Mouse (Mus musculus): ENCODE measurements at regions not wholly inside any gene's neighbourhood (a gene's known extent, or its start where the extent isn't known, plus 50 kb on each side); places are given as distances from the start of the nearest gene placed in this dataset.

- ATAC-seq (ENCODE audit: extremely low read depth, insufficient number of reproducible peaks, low FRiP score, poor library complexity, severe bottlenecking) = no peak
- Histone ChIP-seq H3K4me3 (ENCODE audit: low read depth, low read length) (no peak overlapping the region), H3K36me3 (replicated peaks) (no peaks in the 10 kb centered on the region), H3K4me1 (ENCODE audit: insufficient read depth, low read depth, low read length) (no peaks in the 10 kb centered on the region), H3K27me3 (ENCODE audit: insufficient read depth, low read length) (no peaks in the 10 kb centered on the region), H3K9me3 (replicated peaks) (no peaks in the 10 kb centered on the region)
- TF ChIP-seq TAL1 (conservative IDR thresholded peaks at IDR 0.05; ENCODE audit: low read depth, low read length) (no peak), POLR2AphosphoS5 (IDR thresholded peaks at IDR 0.05; ENCODE audit: insufficient replicate concordance, low read depth, low read length) (no peak), GATA2 (IDR thresholded peaks at IDR 0.05; ENCODE audit: borderline replicate concordance, low read depth, low read length) (no peak), CTCF (IDR thresholded peaks at IDR 0.05; ENCODE audit: low read depth, low read length) (no peak), GATA1 (IDR thresholded peaks at IDR 0.05; ENCODE audit: borderline replicate concordance, low read length) (no peak)
- no peak for DNase-seq (ENCODE audit: low spot score)
These were observed 125.5 kb upstream of the Prdm1 start for GRCm38 (mm10) chr10:44653761-44654160.

DNA sequence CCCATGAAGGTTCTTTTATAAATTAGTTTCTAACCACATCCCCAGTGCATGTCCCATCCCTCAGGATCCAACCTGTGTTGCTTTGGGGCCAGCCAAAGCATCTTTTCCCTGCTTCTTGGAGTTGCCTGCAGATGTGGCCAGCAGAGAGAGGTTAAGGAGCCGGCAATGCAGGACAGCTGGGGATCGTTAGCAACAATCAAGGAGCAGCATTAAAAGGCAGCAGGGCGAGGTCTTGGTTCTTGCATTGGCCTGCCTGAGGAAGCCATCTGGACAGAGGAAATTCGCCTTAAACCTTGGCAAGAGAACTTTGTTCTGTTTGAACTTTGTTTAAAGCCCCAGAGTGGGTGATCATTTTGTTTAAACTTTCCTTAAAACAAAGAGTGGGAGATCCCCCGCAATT is 118.7 kb upstream of the Prdm1 start:
- no peak for TF ChIP-seq GATA2 (IDR thresholded peaks at IDR 0.05; ENCODE audit: borderline replicate concordance, low read depth, low read length)
- TF ChIP-seq GATA1 (IDR thresholded peaks at IDR 0.05; ENCODE audit: borderline replicate concordance, low read length) = no peak
- no peak for TF ChIP-seq CTCF (IDR thresholded peaks at IDR 0.05; ENCODE audit: low read depth, low read length)
- TF ChIP-seq POLR2AphosphoS5 (IDR thresholded peaks at IDR 0.05; ENCODE audit: insufficient replicate concordance, low read depth, low read length) = no peak
- TF ChIP-seq TAL1 (conservative IDR thresholded peaks at IDR 0.05; ENCODE audit: low read depth, low read length) = no peak
- no peak for DNase-seq (ENCODE audit: low spot score)
- Histone ChIP-seq H3K9me3 (replicated peaks) (no peaks in the 10 kb centered on the region), H3K4me1 (ENCODE audit: insufficient read depth, low read depth, low read length) (no peaks in the 10 kb centered on the region), H3K4me3 (ENCODE audit: low read depth, low read length) (no peak overlapping the region), H3K36me3 (replicated peaks) (no peaks in the 10 kb centered on the region), H3K27me3 (ENCODE audit: insufficient read depth, low read length) (no peaks in the 10 kb centered on the region)
- no peak for ATAC-seq (ENCODE audit: extremely low read depth, insufficient number of reproducible peaks, low FRiP score, poor library complexity, severe bottlenecking)

- Histone ChIP-seq H3K4me3 (ENCODE audit: low read depth, low read length) (no peak overlapping the region), H3K27me3 (ENCODE audit: insufficient read depth, low read length) (no peaks in the 10 kb centered on the region), H3K4me1 (ENCODE audit: insufficient read depth, low read depth, low read length) (no peaks in the 10 kb centered on the region), H3K9me3 (replicated peaks) (no peaks in the 10 kb centered on the region), H3K36me3 (replicated peaks) (no peaks in the 10 kb centered on the region)
- ATAC-seq (ENCODE audit: extremely low read depth, insufficient number of reproducible peaks, low FRiP score, poor library complexity, severe bottlenecking) (no peak), DNase-seq (ENCODE audit: low spot score) (no peak)
- TF ChIP-seq GATA2 (IDR thresholded peaks at IDR 0.05; ENCODE audit: borderline replicate concordance, low read depth, low read length) = no peak
- no peak for TF ChIP-seq POLR2AphosphoS5 (IDR thresholded peaks at IDR 0.05; ENCODE audit: insufficient replicate concordance, low read depth, low read length)
- no peak for TF ChIP-seq CTCF (IDR thresholded peaks at IDR 0.05; ENCODE audit: low read depth, low read length)
- TF ChIP-seq TAL1 (conservative IDR thresholded peaks at IDR 0.05; ENCODE audit: low read depth, low read length) = no peak
- no peak for TF ChIP-seq GATA1 (IDR thresholded peaks at IDR 0.05; ENCODE audit: borderline replicate concordance, low read length)
These were observed 118.3 kb upstream of the Prdm1 start for GRCm38 (mm10) chr10:44646615-44647014.

DNA sequence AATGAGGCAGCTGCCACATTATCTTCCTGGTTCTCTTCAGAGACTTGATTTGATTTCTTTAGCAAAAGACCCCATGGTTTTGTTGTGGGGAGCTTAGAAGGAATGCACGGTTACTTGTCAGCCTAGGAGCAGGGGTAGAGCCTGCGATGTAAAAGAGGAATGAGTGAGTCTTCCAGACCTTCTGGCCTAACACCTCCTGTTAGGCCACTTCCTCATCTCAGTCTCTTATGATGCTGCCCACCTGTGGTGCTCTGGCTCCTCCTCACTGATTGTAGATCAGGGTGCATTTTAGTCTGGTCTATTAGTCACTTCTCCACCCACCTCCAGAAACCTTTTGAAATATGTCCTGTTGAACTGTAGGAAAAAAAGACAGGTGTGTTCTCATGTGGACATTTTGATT is 113.3 kb upstream of the Prdm1 start:
- no peaks in the 10 kb centered on the region for H3K36me3 ChIP-seq (replicated peaks)
- peaks cover 10% of the 10 kb centered on the region for H3K4me1 ChIP-seq (ENCODE audit: insufficient read depth, low read depth, low read length)
- H3K9me3 ChIP-seq (replicated peaks) = no peaks in the 10 kb centered on the region
- no peaks in the 10 kb centered on the region for H3K27me3 ChIP-seq (ENCODE audit: insufficient read depth, low read length)
- H3K4me3 ChIP-seq (ENCODE audit: low read depth, low read length) = no peak overlapping the region
- TF ChIP-seq GATA2 (IDR thresholded peaks at IDR 0.05; ENCODE audit: borderline replicate concordance, low read depth, low read length) (no peak), CTCF (IDR thresholded peaks at IDR 0.05; ENCODE audit: low read depth, low read length) (no peak), TAL1 (conservative IDR thresholded peaks at IDR 0.05; ENCODE audit: low read depth, low read length) (no peak), POLR2AphosphoS5 (IDR thresholded peaks at IDR 0.05; ENCODE audit: insufficient replicate concordance, low read depth, low read length) (no peak), GATA1 (IDR thresholded peaks at IDR 0.05; ENCODE audit: borderline replicate concordance, low read length) (no peak)
- ATAC-seq (ENCODE audit: extremely low read depth, insufficient number of reproducible peaks, low FRiP score, poor library complexity, severe bottlenecking) (no peak), DNase-seq (ENCODE audit: low spot score) (no peak)

DNA sequence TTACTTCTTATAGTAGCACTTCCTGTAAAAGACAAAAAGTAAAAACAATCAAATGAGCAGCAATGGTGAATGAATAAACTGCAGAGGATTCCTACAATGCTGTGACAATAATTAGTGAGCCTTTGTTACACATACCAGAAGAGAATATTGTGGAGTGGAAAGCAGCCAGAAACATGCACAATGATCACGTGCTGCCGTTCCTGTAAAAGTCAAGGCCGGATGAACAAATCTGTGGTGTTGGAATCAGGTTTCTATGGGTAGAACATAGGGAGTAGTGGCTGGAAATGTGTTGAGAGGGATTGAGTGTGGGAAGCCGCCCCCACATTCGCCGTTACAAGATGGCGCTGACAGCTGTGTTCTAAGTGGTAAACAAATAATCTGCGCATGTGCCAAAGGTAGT is 112.3 kb upstream of the Prdm1 start:
- peaks cover 19% of the 10 kb centered on the region for H3K4me1 ChIP-seq (ENCODE audit: insufficient read depth, low read depth, low read length)
- no peaks in the 10 kb centered on the region for H3K9me3 ChIP-seq (replicated peaks)
- TF ChIP-seq POLR2AphosphoS5 (IDR thresholded peaks at IDR 0.05; ENCODE audit: insufficient replicate concordance, low read depth, low read length) (no peak), CTCF (IDR thresholded peaks at IDR 0.05; ENCODE audit: low read depth, low read length) (no peak), GATA1 (IDR thresholded peaks at IDR 0.05; ENCODE audit: borderline replicate concordance, low read length) (no peak), GATA2 (IDR thresholded peaks at IDR 0.05; ENCODE audit: borderline replicate concordance, low read depth, low read length) (no peak), TAL1 (conservative IDR thresholded peaks at IDR 0.05; ENCODE audit: low read depth, low read length) (no peak)
- no peak for ATAC-seq (ENCODE audit: extremely low read depth, insufficient number of reproducible peaks, low FRiP score, poor library complexity, severe bottlenecking)
- H3K4me3 ChIP-seq (ENCODE audit: low read depth, low read length) = no peak overlapping the region
- H3K27me3 ChIP-seq (ENCODE audit: insufficient read depth, low read length) = no peaks in the 10 kb centered on the region
- no peaks in the 10 kb centered on the region for H3K36me3 ChIP-seq (replicated peaks)
- DNase-seq (ENCODE audit: low spot score) = no peak

GRCm38 (mm10) chr10:44638678-44639077 is 110.4 kb upstream of the Prdm1 start:
- DNase-seq (ENCODE audit: low spot score) = no peak
- no peaks in the 10 kb centered on the region for H3K36me3 ChIP-seq (replicated peaks)
- no peaks in the 10 kb centered on the region for H3K9me3 ChIP-seq (replicated peaks)
- H3K4me1 ChIP-seq (ENCODE audit: insufficient read depth, low read depth, low read length) = peaks cover 28% of the 10 kb centered on the region
- no peak for ATAC-seq (ENCODE audit: extremely low read depth, insufficient number of reproducible peaks, low FRiP score, poor library complexity, severe bottlenecking)
- H3K4me3 ChIP-seq (ENCODE audit: low read depth, low read length) = no peak overlapping the region
- no peaks in the 10 kb centered on the region for H3K27me3 ChIP-seq (ENCODE audit: insufficient read depth, low read length)
- TF ChIP-seq POLR2AphosphoS5 (IDR thresholded peaks at IDR 0.05; ENCODE audit: insufficient replicate concordance, low read depth, low read length) = no peak
- no peak for TF ChIP-seq CTCF (IDR thresholded peaks at IDR 0.05; ENCODE audit: low read depth, low read length)
- TF ChIP-seq GATA1 (IDR thresholded peaks at IDR 0.05; ENCODE audit: borderline replicate concordance, low read length) = no peak
- no peak for TF ChIP-seq TAL1 (conservative IDR thresholded peaks at IDR 0.05; ENCODE audit: low read depth, low read length)
- TF ChIP-seq GATA2 (IDR thresholded peaks at IDR 0.05; ENCODE audit: borderline replicate concordance, low read depth, low read length) = no peak
